Mouse (Mus musculus) ES-E14 (cell line): ENCODE data around the gene Acoxl. TPM values are rescaled to one million over a fixed set of nuclear protein-coding genes. Genes with fewer than 3 reads are reported as not detected.

Source experiments
- DNase-seq: peaks from one replicate; pipeline ENCODE4 v3.0.0-alpha.2; 2013; ENCODE audit warnings: low read depth, low spot score
- H3K27ac ChIP-seq: 2 replicates; pipeline ENCODE4 v1.5.1; 2012; ENCODE audit warnings: low read depth, mild to moderate bottlenecking, low read length, moderate library complexity, mixed read lengths; ENCODE audit not compliant: poor library complexity, insufficient read depth, severe bottlenecking
- H3K36me3 ChIP-seq: 2 replicates; pipeline ENCODE4 v1.6.1; 2012; ENCODE audit warnings: mild to moderate bottlenecking, low read length, moderate library complexity, mixed read lengths; ENCODE audit not compliant: control insufficient read depth, poor library complexity, insufficient read depth, severe bottlenecking
- H3K4me1 ChIP-seq, 2 experiments: fragments of 150-350 bp in 1 of 2; sonication (generic) in 1 of 2; 2 replicates each; pipeline ENCODE4 v1.6.1; 2012; ENCODE audit warnings: low read length in 2 of 2, mild to moderate bottlenecking in 1 of 2, mixed read lengths in 1 of 2; ENCODE audit not compliant: control insufficient read depth in 2 of 2, insufficient read depth in 2 of 2, poor library complexity in 1 of 2
- H3K4me3 ChIP-seq, 2 experiments: fragments of 150-350 bp in 1 of 2; sonication (generic) in 1 of 2; 2 replicates each; pipeline ENCODE4 v1.5.1; 2012; ENCODE audit warnings: low read length in 2 of 2, low read depth in 1 of 2, mild to moderate bottlenecking in 1 of 2, mixed read lengths in 1 of 2; ENCODE audit not compliant: insufficient read depth in 1 of 2, poor library complexity in 1 of 2, severe bottlenecking in 1 of 2
- H3K9ac ChIP-seq: 2 replicates; pipeline ENCODE4 v1.6.1; 2012; ENCODE audit warnings: low read depth, mild to moderate bottlenecking, low read length, mixed read lengths; ENCODE audit not compliant: poor library complexity, insufficient read depth, severe bottlenecking
- H3K9me3 ChIP-seq: fragments of 150-350 bp; sonication (generic); 2 replicates; pipeline ENCODE4 v1.6.1; 2012; ENCODE audit warnings: low read depth, mild to moderate bottlenecking, low read length; ENCODE audit not compliant: control insufficient read depth, insufficient read depth
- CHD2 ChIP-seq: IDR thresholded peaks from 2 replicates; pipeline ENCODE4 v1.6.1; 2014; ENCODE audit warnings: mild to moderate bottlenecking, low read depth, low read length, inconsistent platforms
- HCFC1 ChIP-seq: IDR thresholded peaks from 2 replicates; pipeline ENCODE4 v1.6.1; 2012; ENCODE audit warnings: low read length, inconsistent platforms, borderline replicate concordance; ENCODE audit not compliant: insufficient read depth
- MAFK ChIP-seq: IDR thresholded peaks from 2 replicates; pipeline ENCODE4 v1.6.1; 2014; ENCODE audit warnings: mild to moderate bottlenecking, low read depth, low read length, inconsistent platforms; ENCODE audit not compliant: insufficient read depth
- ZC3H11A ChIP-seq: IDR thresholded peaks from 2 replicates; pipeline ENCODE4 v1.6.1; 2012; ENCODE audit warnings: low read depth, mild to moderate bottlenecking, inconsistent platforms, low read length, borderline replicate concordance
- ZNF384 ChIP-seq: IDR thresholded peaks from 2 replicates; pipeline ENCODE4 v1.6.1; 2012; ENCODE audit warnings: low read depth, low read length, inconsistent platforms
- in situ Hi-C, 2 experiments: fragments of 600-800 bp; cut with MboI; formaldehyde crosslinking; loops; one replicate each; pipeline ENCODE4 v1.15.1; 2025; ENCODE audit warnings: low sequenced_read_pairs in 2 of 2, inconsistent platforms in 1 of 2; ENCODE audit not compliant: unreplicated experiment in 2 of 2
- total RNA-seq: library from RNA; depleted of rRNA; stranded (reverse); fragments of 300-350 nt; gene quantifications from 2 replicates; pipeline ENCODE4 v1.2.3, GENCODE M21; 2012

The Acoxl gene
- total RNA-seq, 1 experiment: 0.98 TPM

DNA sequence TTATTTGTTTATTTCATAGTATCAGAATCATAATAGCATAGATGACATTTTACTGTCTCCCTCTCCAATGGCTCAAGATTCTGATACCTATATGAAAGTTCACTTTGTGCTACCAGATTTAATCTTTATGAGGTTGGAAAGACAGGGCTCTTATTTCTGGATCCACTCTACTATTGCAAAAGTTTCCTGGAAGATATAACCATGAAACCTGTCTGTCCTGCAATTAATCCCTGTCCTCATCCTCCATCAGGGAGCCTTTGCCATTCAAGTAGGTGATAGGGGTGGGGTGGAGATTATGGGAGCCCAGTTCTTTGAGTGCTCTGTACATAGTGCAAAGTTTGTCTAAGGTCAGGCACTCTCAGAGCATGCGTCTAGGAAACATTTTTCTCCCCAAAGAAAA is 2.7 kb downstream of the Acoxl start:
- no peaks in the 10 kb centered on the region for H3K9me3 ChIP-seq
- H3K27ac ChIP-seq: no peak overlapping the region
- no peak overlapping the region for H3K4me3 ChIP-seq
- H3K36me3 ChIP-seq: no peaks in the 10 kb centered on the region
- TF ChIP-seq ZNF384: no peak
- no peak for TF ChIP-seq HCFC1
- TF ChIP-seq MAFK: no peak
- no peak for TF ChIP-seq CHD2
- TF ChIP-seq ZC3H11A: no peak
- DNase-seq: no peak
- in situ Hi-C loops: no loop called here
- H3K9ac ChIP-seq: no peak overlapping the region
- H3K4me1 ChIP-seq: peaks cover 10 to 19% of the 10 kb centered on the region in 2 experiments

DNA sequence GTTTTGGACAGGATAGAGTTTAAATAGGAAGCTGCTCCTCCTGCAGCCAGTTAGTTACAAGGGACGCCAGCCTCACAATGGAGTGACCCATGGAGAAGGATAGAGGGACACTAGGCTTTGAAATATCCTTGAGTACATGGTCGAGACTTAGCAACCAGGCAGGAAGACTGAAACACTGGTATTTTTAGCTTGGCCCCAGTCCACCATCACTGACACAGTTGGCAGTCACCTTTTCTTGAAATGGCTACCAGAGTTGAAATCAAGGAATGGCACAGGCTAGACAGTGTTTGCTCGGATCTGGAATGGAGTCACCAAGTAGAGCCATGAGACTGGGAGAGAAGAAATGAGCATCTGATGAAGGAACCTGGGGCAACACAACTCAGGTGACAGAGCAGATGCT is 3.7 kb downstream of the Acoxl start:
- Histone ChIP-seq H3K4me3 (no peak overlapping the region), H3K9me3 (no peaks in the 10 kb centered on the region), H3K27ac (no peak overlapping the region), H3K9ac (no peak overlapping the region), H3K4me1 (peaks cover 12 to 19% of the 10 kb centered on the region in 2 experiments), H3K36me3 (no peaks in the 10 kb centered on the region)
- TF ChIP-seq ZNF384: no peak
- TF ChIP-seq CHD2: no peak
- TF ChIP-seq MAFK: no peak
- TF ChIP-seq HCFC1: no peak
- no peak for TF ChIP-seq ZC3H11A
- in situ Hi-C loops: no loop called here
- no peak for DNase-seq

DNA sequence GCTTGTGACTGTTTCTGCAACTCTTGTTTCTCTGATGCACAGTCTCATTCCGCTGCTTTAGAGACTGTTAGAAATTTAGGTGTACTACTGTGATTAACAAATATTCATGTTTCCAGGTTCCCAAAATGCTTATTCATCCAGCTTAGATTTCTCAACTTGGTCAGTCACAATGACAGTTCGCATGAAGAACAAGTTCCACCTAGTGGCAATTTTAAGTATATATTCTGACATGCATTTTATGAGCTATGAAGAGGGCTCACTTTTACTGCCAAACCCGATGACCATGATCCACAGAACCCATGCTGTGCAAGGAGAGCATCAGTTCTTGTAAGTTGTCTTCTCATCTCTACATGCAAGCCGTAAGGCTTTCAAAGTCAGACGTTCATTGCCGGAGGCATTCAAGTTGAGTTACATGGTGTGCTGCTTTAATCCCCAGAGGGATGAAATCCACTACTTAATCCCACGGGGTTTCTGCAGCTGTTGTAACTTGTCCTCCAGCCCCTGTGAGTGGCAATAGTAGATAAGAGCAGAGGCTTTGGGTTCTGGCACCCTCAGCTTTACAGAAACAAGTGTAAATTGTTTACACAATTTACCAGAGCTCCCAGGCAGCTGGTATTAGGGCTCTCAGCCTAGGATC is 6.8 kb downstream of the Acoxl start:
- TF ChIP-seq ZNF384 (no peak), MAFK (no peak), ZC3H11A (no peak), CHD2 (no peak), HCFC1 (no peak)
- H3K9me3 ChIP-seq: no peaks in the 10 kb centered on the region
- H3K27ac ChIP-seq: no peak overlapping the region
- no peak overlapping the region for H3K4me3 ChIP-seq
- in situ Hi-C loops: no loop called here
- H3K36me3 ChIP-seq: no peaks in the 10 kb centered on the region
- no peak for DNase-seq
- H3K9ac ChIP-seq: no peak overlapping the region
- H3K4me1 ChIP-seq: peaks cover 6 to 8% of the 10 kb centered on the region in 2 experiments; a peak in 3 of 4 replicates

DNA sequence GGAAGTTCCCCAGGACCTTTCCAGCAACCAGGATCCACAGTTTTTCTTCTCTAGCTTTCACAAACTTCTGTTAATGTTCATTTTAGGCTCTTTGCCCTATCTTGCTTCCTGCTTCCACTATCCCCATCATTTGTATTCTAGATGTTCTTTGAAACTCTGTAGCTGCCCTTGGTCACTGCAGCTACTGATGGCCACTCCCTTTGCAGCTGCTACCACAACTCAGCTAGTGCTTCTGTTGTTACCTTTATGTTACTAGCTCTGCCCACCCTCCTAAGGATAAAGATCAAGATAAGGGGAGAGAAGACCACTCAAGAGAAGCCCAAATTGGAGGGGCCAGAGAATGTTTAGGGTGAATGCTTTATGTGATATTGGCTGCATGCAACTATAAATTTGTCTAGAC is 7.3 kb downstream of the Acoxl start:
- Histone ChIP-seq H3K9me3 (no peaks in the 10 kb centered on the region), H3K4me3 (no peak overlapping the region), H3K9ac (no peak overlapping the region), H3K36me3 (no peaks in the 10 kb centered on the region), H3K4me1 (peaks cover 3 to 6% of the 10 kb centered on the region in 2 experiments; a peak in 3 of 4 replicates), H3K27ac (no peak overlapping the region)
- in situ Hi-C loops: no loop called here
- no peak for DNase-seq
- TF ChIP-seq ZC3H11A (no peak), CHD2 (no peak), MAFK (no peak), HCFC1 (no peak), ZNF384 (no peak)

DNA sequence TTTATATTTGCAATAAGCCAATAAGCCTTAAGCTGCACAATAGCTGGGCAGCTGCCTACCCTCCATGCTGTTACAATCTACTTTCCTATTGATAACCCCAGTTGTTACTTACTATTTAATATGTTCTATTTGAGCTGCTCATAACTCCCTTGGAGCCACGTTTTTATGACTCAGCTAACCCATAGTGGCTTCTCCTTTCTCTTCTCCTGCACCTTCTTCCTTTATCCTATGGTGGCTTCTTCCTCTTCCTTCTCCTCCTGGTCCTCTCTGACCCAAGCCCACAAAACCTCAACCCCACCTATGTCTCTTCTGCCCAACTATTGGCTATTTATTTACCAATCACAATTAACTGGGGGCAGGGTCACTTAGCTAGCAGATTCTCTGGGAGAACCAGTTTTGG is 7.9 kb downstream of the Acoxl start:
- H3K9ac ChIP-seq: no peak overlapping the region
- H3K9me3 ChIP-seq: no peaks in the 10 kb centered on the region
- in situ Hi-C loops: no loop called here
- H3K36me3 ChIP-seq: no peaks in the 10 kb centered on the region
- H3K4me1 ChIP-seq: peaks cover 2 to 3% of the 10 kb centered on the region in 2 experiments; a peak in 3 of 4 replicates
- no peak overlapping the region for H3K27ac ChIP-seq
- TF ChIP-seq ZNF384: no peak
- no peak for TF ChIP-seq ZC3H11A
- no peak overlapping the region; a peak in 1 of 4 replicates for H3K4me3 ChIP-seq
- DNase-seq: no peak
